Mouse (Mus musculus): Measurements from ENCODE around the gene Lypd6b.

The Lypd6b gene

GRCm38 (mm10) chr2:49827756-49828155, 40.3 kb downstream of the Lypd6b start:
- peak; percentile 53 for DNase-seq

DNA sequence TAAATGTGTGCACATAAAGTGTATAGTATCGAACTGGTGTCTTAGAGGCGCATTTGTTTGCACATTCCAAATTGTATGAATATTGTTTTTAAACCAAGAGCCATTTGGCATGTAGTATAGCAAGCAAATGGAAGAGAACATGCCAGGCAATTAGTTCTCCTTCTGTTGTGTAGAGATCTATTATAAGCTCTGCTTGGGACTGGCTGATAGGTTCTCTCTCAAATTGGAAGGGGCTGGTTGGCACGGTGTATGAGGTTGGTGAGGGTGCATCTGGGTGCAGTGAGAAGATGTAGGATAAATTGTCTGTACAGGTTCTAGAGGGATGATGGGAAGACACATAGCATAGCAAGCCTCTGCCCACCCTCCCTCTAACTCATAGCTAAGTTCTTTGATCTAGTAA, 42.9 kb downstream of the Lypd6b start:
- DNase-seq, result no peak

- DNase-seq, result no peak
Observed at GRCm38 (mm10) chr2:49832277-49832803, 44.9 kb downstream of the Lypd6b start.

GRCm38 (mm10) chr2:49837454-49838059, 50.1 kb downstream of the Lypd6b start:
- no peak for DNase-seq

DNA sequence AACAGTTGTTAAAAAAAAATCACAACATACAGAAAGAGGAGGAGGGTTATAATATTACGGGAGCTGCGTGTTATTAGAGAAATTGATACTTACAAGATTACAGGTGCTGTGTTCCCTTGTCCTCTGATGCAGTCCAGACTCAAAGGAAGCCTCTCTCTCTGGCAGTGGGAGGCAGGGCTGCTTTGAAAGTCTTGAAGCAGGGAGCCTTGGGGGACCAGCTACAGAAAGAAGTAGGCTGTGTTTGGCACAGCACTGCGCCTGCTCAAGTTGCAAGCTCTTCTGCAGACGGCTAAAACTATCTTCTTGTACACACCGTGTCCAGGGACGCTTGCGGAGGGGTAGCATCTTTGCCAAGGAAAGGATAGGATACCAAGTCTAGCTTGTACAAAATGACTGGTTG, 51.1 kb downstream of the Lypd6b start:
- no peak for DNase-seq

DNA sequence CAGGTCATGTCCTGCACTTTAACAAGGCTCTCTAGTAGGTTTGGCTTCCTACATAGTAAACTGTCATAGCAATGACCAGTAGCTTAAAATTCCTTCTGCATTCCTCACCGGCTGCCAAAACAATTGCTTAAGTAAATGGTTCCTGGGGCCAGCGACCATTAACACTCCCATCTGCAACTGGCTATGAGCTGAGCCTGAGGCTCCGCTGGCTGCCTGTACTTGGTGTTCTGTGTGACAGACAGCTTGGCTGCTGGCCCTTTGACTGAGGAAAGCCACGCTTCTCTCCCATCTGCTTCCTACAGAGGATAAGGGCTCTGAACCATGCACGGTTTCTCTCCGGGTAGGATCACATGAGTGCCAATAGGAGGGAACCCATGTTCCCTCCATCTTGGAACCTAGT, 53.1 kb downstream of the Lypd6b start:
- DNase-seq, result peak; percentile 42

DNA sequence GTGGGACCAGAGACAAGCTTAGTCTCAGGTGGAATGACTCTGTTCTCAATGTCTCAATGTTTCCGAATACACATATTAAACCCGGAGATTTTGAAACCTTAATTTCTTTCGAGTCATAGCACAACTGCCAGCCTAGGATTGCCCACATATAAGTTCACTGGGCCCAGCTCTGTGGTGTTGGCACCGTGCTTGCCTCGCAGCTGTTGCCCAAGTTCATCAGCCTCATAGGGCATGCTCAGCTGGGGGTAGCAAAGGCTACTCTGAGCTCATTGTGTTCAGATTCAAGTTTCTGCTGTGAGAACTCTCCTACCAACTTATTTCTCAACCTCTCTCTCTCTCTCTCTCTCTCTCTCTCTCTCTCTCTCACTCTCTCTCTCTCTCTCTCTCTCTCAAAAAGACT, 53.6 kb downstream of the Lypd6b start:
- no peak for DNase-seq

GRCm38 (mm10) chr2:49845104-49845503, 57.6 kb downstream of the Lypd6b start:
- no peak for DNase-seq

GRCm38 (mm10) chr2:49846097-49846496, 58.6 kb downstream of the Lypd6b start:
- DNase-seq, result no peak

GRCm38 (mm10) chr2:49846880-49847279, 59.4 kb downstream of the Lypd6b start:
- no peak for DNase-seq

- no peak for DNase-seq
Observed at GRCm38 (mm10) chr2:49847831-49848230, 60.3 kb downstream of the Lypd6b start.

GRCm38 (mm10) chr2:49849771-49850170, 62.3 kb downstream of the Lypd6b start:
- no peak for DNase-seq

DNA sequence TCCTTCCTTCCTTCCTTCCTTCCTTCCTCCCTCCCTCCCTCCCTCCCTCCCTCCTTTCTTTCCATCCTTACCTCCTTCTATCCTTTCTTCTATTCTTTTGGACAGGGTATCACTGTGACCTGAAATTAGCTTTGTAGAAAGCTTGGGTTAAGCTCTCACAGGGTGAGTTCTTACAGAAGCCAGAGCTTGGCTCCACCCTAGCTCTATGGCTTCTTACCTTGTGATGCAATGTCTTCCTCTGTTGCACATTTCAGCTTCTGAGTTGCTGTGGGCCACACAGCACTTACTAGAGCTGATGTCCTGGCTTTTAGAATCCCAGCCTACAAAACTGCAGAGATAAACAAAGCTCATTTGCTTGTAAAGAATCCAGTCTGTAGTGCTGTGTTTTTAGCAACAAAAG, 64.5 kb downstream of the Lypd6b start:
- no peak for DNase-seq

DNA sequence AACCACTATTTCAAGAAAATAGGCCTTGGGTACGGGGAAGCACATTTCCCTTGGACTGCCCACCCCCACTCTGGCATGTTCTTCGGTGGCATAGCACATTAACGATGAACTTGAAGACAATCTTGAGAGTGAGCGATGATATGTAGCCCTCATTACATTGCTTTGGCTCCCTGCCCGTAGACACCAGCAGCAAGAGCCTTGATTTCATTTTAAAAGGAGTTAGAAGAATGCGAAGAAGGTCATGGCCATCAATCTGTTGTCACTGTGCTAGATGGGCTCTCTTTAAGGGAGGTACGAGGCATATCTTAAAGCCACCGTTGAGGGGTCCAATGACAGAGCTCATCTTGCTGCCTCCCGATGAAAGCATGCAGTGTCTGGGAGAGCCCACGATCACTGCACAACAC, 68.7 kb downstream of the Lypd6b start:
- DNase-seq, result no peak

- DNase-seq, result no peak
Observed at GRCm38 (mm10) chr2:49856584-49856983, 69.1 kb downstream of the Lypd6b start.

GRCm38 (mm10) chr2:49860219-49860962, 72.9 kb downstream of the Lypd6b start:
- DNase-seq, result no peak

DNA sequence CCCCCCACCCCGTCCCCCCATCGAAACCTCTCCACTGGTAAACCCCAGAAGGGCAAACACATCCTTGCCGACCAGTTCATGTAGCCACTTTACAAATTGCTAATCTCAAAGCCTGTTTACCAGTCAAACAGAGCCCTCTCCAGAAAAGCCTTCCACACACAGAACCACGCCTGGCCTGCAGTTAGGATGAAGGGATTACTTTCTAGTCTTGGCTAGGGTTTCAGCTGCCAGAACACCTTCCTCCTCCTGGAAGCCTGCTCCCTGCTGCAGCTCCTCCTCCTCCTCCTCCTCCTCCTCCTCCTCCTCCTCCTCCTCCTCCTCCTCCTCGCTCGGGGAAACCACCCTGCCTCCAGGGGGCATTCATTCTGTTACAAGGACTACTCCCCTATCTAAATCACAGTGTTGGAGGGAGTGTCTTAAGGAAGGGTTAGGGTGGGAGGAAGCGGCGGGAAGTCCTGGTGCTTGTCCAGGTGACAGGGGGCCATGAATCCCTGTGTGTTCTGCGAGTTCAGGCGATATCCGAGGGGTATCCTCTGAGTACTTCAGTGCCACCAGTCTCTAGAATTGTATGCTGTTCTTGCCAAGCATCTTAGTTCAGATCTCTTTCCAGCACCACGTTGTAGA, 73.6 kb downstream of the Lypd6b start:
- no peak for DNase-seq

DNA sequence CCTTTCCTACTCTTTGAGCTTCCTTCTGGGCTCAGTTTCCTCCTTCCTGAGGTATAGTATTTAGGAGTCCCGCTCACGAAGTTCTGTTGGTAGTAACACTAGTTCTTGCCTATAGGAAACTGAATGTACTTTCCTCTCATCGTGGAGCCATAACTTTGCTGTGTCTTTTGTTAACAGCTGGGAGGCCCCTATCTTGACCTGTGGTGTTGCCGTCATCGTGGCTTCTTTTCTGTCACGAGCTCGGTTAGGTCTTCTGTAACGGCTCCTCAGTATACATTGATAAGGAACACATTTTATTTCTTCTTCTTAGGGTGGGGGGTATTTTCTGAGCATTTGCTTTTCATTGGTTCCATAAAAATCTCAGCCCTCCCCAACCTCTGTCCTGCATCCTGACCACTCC, 74.2 kb downstream of the Lypd6b start:
- DNase-seq, result no peak

DNA sequence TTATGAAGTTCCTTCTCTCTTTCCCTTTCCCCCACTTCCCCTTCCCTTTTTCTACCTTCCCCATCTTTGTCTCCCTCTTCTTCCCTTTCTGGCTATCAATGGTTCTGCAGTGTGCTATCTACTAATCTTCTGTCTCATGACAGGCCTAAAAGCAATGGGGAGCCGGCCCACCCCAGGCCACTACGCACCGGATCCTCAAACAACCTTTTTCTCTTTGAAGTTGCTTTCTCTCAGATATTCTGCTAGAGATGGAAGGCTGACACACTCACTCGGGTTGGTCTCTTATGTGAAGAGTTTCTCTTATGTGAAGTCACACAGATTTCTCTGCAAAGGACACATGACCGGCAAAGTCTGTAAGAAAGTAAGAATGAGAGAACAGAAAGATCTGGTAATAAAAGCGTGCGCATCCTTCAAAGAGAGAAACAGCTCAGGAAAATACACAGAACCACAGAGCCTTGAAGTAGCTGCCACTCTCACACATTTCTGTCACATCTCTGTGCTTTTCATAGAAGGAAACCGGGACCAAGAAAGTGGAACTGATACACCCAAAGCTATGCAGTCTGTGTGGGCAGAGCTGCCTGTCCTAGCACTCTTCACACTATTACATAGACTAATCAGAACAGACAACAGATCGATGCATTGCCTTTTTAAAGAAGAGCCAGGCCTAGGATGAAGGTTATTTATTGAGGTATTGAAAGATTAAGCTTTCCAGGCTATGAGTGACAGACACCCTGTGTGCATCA, 80.8 kb downstream of the Lypd6b start:
- no peak for DNase-seq

GRCm38 (mm10) chr2:49869044-49869443, 81.6 kb downstream of the Lypd6b start:
- no peak for DNase-seq

DNA sequence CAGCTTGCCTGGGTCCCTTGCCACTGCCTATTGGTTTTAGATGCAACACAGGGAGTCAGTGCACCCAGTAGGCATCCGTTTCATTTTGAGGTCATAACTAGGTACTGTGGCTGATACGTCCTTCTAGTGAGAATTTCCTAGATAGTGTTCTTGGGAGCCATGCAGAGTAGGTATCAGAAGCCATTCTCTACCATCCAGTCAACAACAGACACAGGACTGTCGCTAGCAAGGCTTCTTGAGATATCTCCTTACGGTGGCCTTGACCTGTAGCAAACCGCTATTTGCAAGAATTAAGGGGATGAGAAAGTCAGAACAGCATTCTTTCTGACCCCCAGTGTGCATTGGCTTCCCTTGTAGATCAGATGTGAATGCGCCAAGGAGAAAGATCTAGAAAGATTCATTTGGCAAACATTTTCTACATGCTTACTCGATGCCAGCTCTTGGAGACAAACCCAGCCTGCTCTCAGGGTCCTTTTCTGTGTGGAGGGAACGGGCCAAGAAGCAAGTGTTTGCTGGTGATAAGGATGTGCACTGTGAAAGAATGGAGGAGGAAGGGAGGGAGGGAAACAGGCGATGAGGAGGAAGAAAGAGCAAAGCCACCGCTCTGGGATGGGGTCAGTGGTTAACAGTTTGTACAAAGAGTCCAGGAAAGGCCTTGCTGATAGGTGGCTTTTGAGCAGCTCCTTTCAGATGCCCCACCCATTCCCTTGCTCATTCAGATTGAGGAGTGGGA, 82.5 kb downstream of the Lypd6b start:
- DNase-seq, result no peak

DNA sequence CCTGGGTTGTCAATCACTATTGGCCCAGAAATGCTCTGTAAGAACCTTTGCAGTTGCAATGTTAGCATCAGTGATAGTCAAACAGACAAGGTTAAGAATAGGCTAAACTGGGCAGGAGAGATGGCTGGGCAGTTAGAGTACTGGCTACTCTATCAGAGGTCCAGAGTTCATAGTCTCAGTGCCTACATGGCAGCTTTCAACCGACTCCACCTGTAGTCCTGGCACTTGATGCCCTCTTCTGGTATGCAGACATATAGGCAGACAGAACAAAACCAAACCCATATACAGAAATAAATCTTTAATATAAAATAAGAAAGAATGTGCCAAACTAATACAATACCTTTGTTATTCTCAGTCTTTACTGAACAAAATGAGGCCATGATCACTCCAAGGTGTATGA, 83.5 kb downstream of the Lypd6b start:
- DNase-seq, result no peak

DNA sequence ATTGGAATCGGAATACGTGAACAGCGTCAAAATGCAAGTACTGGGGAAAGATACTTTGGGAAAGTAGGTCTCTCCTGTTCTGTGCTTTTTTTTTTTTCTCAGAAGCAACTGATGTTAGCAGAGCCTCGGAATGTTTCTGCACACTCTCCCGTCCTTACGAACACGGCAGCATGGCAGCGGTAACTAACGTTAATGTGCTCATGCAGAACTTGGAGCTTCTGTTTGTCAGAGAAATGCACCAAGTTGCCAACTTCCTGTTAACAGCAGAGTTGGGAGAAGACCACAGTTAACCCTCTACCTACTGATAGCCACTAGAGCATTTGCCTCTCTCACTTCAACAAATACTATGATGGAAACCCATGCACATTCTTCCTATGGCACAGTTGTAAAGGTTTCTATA, 93.0 kb downstream of the Lypd6b start:
- no peak for DNase-seq

Measured in kidney, adult 18-20 months (tissue).